Mouse (Mus musculus): ENCODE measurements at regions not wholly inside any gene's neighbourhood (a gene's known extent, or its start where the extent isn't known, plus 50 kb on each side); places are given as distances from the start of the nearest gene placed in this dataset.

GRCm38 (mm10) chr8:127717969-127718368 lies 640.4 kb upstream of the Nrp1 start:
- H3K4me3 ChIP-seq = no peak overlapping the region
- H3K9me3 ChIP-seq = no peaks in the 10 kb centered on the region
- no peak overlapping the region for H3K27ac ChIP-seq
- no peak for DNase-seq (ENCODE audit: extremely low spot score, low spot score)
- peaks cover 48% of the 10 kb centered on the region for H3K4me1 ChIP-seq
- H3K27me3 ChIP-seq (ENCODE audit: poor library complexity, severe bottlenecking) = peaks cover 81% of the 10 kb centered on the region
- no peaks in the 10 kb centered on the region for H3K36me3 ChIP-seq (replicated peaks)

- H3K27ac ChIP-seq = no peak overlapping the region
- H3K36me3 ChIP-seq (replicated peaks) = no peaks in the 10 kb centered on the region
- no peaks in the 10 kb centered on the region for H3K9me3 ChIP-seq
- WGBS = 52% methylated on average over 6 of the region's 6 CpGs
- H3K4me1 ChIP-seq = peaks cover 48% of the 10 kb centered on the region
- DNase-seq (ENCODE audit: extremely low spot score, low spot score) = no peak
- H3K27me3 ChIP-seq (ENCODE audit: poor library complexity, severe bottlenecking) = peaks cover 80% of the 10 kb centered on the region
- H3K4me3 ChIP-seq = no peak overlapping the region
Observed at GRCm38 (mm10) chr8:127719881-127720280, 638.5 kb upstream of the Nrp1 start.

DNA sequence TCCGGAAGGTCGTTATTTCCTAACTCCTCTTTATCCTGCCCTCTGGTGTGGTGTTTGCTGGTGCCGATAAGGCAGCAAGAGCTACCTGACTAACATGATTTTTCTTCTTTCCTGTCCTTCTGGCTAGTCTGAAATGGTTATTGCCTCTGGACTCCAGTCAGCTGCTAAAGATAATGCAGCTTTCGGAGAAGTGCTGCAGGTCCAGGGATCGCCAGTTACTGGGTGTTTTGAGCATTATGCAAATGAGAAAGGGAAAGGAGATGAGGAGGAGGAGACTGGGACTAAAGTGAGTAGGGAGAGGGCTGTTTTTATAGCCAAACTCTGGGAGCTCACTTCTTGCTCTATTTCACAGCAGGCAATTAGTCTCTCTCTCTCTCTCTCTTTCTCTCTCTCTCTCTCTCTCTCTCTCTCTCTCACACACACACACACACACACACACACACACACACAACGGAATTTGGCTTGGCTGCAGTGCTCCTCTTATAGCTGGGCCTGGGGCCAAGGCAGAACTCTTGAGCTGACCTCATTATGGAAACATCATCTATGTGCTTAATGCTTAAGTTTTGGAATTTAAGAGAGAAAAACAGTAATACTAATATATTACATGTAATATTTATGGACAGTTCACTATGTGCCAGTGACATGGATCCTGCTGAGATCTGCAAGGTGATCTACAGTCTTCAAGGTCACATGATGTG lies 637.7 kb upstream of the Nrp1 start:
- 38% methylated on average over 6 of the region's 6 CpGs for WGBS
- DNase-seq (ENCODE audit: extremely low spot score, low spot score) = no peak
- peaks cover 72% of the 10 kb centered on the region for H3K27me3 ChIP-seq (ENCODE audit: poor library complexity, severe bottlenecking)
- H3K4me3 ChIP-seq = no peak overlapping the region
- no peaks in the 10 kb centered on the region for H3K9me3 ChIP-seq
- H3K36me3 ChIP-seq (replicated peaks) = no peaks in the 10 kb centered on the region
- no peak overlapping the region for H3K27ac ChIP-seq
- H3K4me1 ChIP-seq = peaks cover 48% of the 10 kb centered on the region

- no peaks in the 10 kb centered on the region for H3K9me3 ChIP-seq
- peaks cover 63% of the 10 kb centered on the region for H3K27me3 ChIP-seq (ENCODE audit: poor library complexity, severe bottlenecking)
- H3K4me3 ChIP-seq = no peak overlapping the region
- H3K36me3 ChIP-seq (replicated peaks) = no peaks in the 10 kb centered on the region
- 38% methylated on average over 1 of the region's 1 CpGs for WGBS
- H3K27ac ChIP-seq = no peak overlapping the region
- DNase-seq (ENCODE audit: extremely low spot score, low spot score) = no peak
- H3K4me1 ChIP-seq = peaks cover 48% of the 10 kb centered on the region
Observed at GRCm38 (mm10) chr8:127721624-127722023, 636.8 kb upstream of the Nrp1 start.

DNA sequence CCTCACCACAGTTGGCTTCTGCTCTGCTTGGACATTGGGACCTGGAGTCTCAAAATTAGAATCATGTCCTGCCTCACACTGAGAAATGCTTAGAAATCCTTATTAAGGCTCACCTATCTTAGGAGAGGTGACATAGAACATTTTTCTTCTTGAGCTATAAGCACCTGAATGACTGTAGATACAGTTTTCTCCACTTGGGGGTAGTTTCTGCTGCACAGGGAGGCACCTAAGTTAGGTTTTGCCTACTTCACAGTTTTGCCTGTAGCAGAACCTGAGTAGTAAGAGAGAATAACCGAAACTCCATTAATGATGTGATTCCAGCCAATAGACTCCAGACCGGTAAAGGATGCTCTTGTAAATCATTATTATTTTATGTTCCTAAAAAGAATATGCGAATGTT lies 624.3 kb upstream of the Nrp1 start:
- H3K4me1 ChIP-seq = no peaks in the 10 kb centered on the region
- no peaks in the 10 kb centered on the region for H3K27me3 ChIP-seq (ENCODE audit: poor library complexity, severe bottlenecking)
- H3K27ac ChIP-seq = no peak overlapping the region
- 93% methylated on average over 3 of the region's 3 CpGs for WGBS
- no peaks in the 10 kb centered on the region for H3K9me3 ChIP-seq
- no peak for DNase-seq (ENCODE audit: extremely low spot score, low spot score)
- H3K36me3 ChIP-seq (replicated peaks) = no peaks in the 10 kb centered on the region
- no peak overlapping the region for H3K4me3 ChIP-seq

DNA sequence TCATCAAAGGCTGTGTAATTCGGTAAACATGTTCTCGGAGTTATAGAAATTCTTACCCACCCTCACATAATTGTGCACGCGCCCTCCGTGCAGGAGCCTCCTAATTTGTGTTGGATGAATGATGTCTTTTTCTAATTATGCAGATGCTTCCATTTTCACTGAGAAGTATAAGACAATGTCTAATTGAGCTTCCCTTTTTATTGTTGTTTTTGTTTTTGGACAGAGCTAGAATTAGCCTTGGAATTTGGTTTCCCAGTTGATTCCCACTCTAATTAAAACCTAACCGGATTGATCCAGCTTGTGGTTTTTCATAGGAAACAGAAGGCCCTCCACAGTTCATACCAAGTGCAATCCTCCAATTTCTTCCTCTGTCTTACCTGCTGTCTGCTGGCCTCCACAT lies 616.2 kb upstream of the Nrp1 start:
- no peaks in the 10 kb centered on the region for H3K36me3 ChIP-seq (replicated peaks)
- DNase-seq (ENCODE audit: extremely low spot score, low spot score) = no peak
- 80% methylated on average over 6 of the region's 6 CpGs for WGBS
- H3K4me3 ChIP-seq = no peak overlapping the region
- H3K27me3 ChIP-seq (ENCODE audit: poor library complexity, severe bottlenecking) = no peaks in the 10 kb centered on the region
- H3K27ac ChIP-seq = no peak overlapping the region
- peaks cover 5% of the 10 kb centered on the region; the same call in 1 of the 2 replicates for H3K4me1 ChIP-seq
- H3K9me3 ChIP-seq = no peaks in the 10 kb centered on the region

- Histone ChIP-seq H3K9me3 (no peaks in the 10 kb centered on the region), H3K4me1 (peaks cover 5% of the 10 kb centered on the region; the same call in 1 of the 2 replicates), H3K4me3 (no peak overlapping the region), H3K36me3 (replicated peaks) (no peaks in the 10 kb centered on the region), H3K27me3 (ENCODE audit: poor library complexity, severe bottlenecking) (no peaks in the 10 kb centered on the region; the same call in 1 of the 2 replicates), H3K27ac (no peak overlapping the region)
- 95% methylated on average over 4 of the region's 4 CpGs for WGBS
- no peak for DNase-seq (ENCODE audit: extremely low spot score, low spot score)
Observed at GRCm38 (mm10) chr8:127745221-127745620, 613.2 kb upstream of the Nrp1 start.

DNA sequence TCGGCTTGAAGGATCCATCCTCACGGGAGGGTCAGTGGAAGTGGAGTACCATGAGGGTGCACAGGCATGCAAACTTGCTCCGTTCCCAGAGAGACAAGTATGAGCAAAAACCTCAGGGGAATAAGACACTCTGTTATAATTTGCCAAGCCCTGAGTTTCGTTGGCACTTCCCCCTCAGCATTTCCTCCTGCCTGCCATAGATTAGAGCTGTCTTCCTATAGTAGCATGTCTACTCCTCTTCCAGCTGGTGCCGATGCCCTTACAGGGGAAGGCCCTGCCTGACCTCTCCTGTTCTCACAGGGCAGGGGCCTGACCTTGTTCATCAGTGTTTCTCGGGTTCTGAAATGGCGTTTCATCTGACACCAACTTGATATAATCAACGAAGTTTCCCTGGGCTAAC lies 611.9 kb upstream of the Nrp1 start:
- H3K4me1 ChIP-seq = peaks cover 5% of the 10 kb centered on the region; the same call in 1 of the 2 replicates
- no peak for DNase-seq (ENCODE audit: extremely low spot score, low spot score)
- WGBS = 76% methylated on average over 8 of the region's 8 CpGs

GRCm38 (mm10) chr8:127752871-127753270 lies 605.5 kb upstream of the Nrp1 start:
- WGBS = 76% methylated on average over 5 of the region's 5 CpGs

More for the DNA sequence above, 611.9 kb upstream of the Nrp1 start:
- Histone ChIP-seq H3K36me3 (replicated peaks) (no peaks in the 10 kb centered on the region), H3K27ac (no peak overlapping the region), H3K9me3 (no peaks in the 10 kb centered on the region), H3K4me3 (no peak overlapping the region), H3K27me3 (ENCODE audit: poor library complexity, severe bottlenecking) (no peaks in the 10 kb centered on the region; the same call in 1 of the 2 replicates)

DNA sequence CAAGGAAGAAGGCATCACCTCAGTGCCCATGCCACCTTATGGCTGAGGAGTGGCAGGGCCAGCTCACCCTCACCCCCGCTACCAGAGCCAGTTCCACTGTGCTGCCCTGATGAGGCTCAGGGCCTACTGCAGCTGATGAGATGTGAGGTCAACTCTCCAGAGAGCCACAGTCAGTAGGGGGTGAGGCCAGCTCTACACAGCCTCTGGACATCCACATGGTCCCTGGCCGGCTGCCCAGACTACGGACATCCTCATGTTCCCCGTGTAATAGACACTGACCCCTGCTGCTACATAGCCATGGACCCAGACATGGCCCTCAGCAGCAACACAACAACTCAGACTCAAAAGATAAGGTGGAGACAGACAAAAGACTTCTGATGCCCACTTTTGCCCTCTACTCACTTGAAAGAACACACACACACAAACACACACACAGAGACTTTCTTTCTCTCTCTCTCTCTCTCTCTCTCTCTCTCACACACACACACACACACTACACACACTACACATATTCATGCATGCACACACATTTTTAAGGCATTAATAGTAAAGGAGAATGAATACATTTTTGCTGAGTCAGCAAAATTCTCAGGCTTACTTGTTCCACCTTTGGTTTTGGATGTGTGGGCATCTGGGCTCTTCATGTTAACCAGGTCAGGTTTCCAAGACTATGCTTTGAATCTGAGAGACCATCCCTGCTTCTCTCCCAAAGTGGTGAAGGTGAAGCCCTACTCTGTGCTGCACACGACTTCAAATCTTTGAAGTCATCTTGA lies 604.4 kb upstream of the Nrp1 start:
- Histone ChIP-seq H3K27ac (no peak overlapping the region), H3K27me3 (ENCODE audit: poor library complexity, severe bottlenecking) (no peaks in the 10 kb centered on the region; the same call in 1 of the 2 replicates), H3K9me3 (no peaks in the 10 kb centered on the region), H3K4me1 (no peaks in the 10 kb centered on the region), H3K4me3 (no peak overlapping the region), H3K36me3 (replicated peaks) (no peaks in the 10 kb centered on the region)
- 93% methylated on average over 5 of the region's 5 CpGs for WGBS
- no peak for DNase-seq (ENCODE audit: extremely low spot score, low spot score)

More at GRCm38 (mm10) chr8:127752871-127753270, 605.5 kb upstream of the Nrp1 start:
- Histone ChIP-seq H3K4me1 (no peaks in the 10 kb centered on the region), H3K4me3 (no peak overlapping the region), H3K27me3 (ENCODE audit: poor library complexity, severe bottlenecking) (no peaks in the 10 kb centered on the region; the same call in 1 of the 2 replicates), H3K27ac (0 out of 2 replicates have a peak overlapping the region, but pooled peaks have one; percentile 8), H3K36me3 (replicated peaks) (no peaks in the 10 kb centered on the region), H3K9me3 (no peaks in the 10 kb centered on the region)
- DNase-seq (ENCODE audit: extremely low spot score, low spot score) = no peak

DNA sequence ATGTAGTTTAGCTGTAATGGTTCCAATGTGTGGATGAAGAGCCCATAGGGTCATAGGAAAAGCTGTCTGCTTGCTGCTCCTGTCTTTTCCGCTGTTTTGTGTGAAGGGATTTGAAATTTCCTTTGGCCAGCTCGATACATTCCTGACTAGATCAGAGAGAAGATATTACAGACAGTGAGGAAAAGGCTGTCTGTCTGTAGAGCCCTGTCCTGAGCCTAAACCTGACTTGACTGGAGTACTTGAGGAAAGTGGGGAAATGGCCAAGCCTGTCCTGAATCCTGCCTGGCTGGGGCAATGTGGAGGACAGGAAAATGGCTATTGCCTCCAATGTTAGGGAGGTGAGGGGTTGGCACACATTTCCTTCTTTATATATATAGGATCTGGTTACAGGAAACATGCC lies 601.0 kb upstream of the Nrp1 start:
- H3K27ac ChIP-seq = no peak overlapping the region
- H3K4me3 ChIP-seq = no peak overlapping the region
- H3K4me1 ChIP-seq = no peaks in the 10 kb centered on the region
- no peak for DNase-seq (ENCODE audit: extremely low spot score, low spot score)
- H3K27me3 ChIP-seq (ENCODE audit: poor library complexity, severe bottlenecking) = no peaks in the 10 kb centered on the region
- no peaks in the 10 kb centered on the region for H3K36me3 ChIP-seq (replicated peaks)
- WGBS = 89% methylated on average over 2 of the region's 2 CpGs
- no peaks in the 10 kb centered on the region for H3K9me3 ChIP-seq

DNA sequence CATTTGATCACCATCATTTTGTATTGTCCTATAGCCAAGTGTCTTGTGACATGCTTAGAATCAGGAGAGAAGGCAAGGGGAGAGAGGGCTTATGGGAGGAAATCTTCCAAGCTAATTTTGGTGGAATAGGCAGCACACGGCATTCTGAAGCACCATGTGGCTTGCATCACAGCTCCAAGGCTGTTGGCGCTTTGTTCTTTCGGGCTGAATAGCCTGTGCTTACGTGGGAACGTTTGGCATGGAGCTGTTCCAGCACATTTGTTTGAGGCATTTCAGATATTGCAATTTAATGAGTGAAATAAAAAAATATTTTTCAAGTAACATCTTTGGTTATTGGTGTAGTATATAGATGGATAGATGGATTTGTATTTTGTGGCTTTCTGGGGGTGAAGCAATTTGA lies 598.5 kb upstream of the Nrp1 start:
- H3K4me1 ChIP-seq = no peaks in the 10 kb centered on the region
- no peak for DNase-seq (ENCODE audit: extremely low spot score, low spot score)
- no peaks in the 10 kb centered on the region for H3K9me3 ChIP-seq
- 91% methylated on average over 5 of the region's 5 CpGs for WGBS
- H3K27ac ChIP-seq = no peak overlapping the region
- H3K36me3 ChIP-seq (replicated peaks) = no peaks in the 10 kb centered on the region
- H3K4me3 ChIP-seq = no peak overlapping the region
- H3K27me3 ChIP-seq (ENCODE audit: poor library complexity, severe bottlenecking) = no peaks in the 10 kb centered on the region

DNA sequence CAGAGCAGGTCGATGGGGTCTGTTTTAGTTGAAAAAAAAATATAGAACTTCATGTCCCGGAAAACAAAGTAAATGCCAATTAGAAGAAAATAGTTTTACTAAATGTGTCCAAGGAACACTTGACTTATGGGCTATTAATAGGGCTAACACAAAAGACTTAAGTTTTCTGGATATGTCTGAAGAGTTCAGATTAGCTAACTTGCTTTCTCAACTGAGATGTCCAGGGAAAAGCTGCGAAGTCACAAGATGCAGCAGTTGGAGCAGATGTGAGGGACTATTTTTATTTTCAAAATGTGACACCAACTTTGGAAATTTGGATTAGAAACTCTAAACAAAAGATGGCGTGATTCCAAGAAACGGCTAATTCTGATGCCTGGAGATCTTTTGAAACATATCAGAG lies 593.2 kb upstream of the Nrp1 start:
- 91% methylated on average over 5 of the region's 5 CpGs for WGBS
- no peak for DNase-seq (ENCODE audit: extremely low spot score, low spot score)
- peaks cover 16% of the 10 kb centered on the region for H3K4me1 ChIP-seq
- H3K27me3 ChIP-seq (ENCODE audit: poor library complexity, severe bottlenecking) = no peaks in the 10 kb centered on the region
- no peaks in the 10 kb centered on the region for H3K36me3 ChIP-seq (replicated peaks)
- no peaks in the 10 kb centered on the region for H3K9me3 ChIP-seq
- no peak overlapping the region for H3K4me3 ChIP-seq
- H3K27ac ChIP-seq = no peak overlapping the region

Measured in forebrain, embryonic 10.5 days (tissue).